Mouse (Mus musculus) hindbrain, embryonic 16.5 days (tissue): Measurements from ENCODE around the gene Nxpe4. TPM values are rescaled to one million over a fixed set of nuclear protein-coding genes. Genes with fewer than 3 reads are reported as not detected.

Experiments
- ATAC-seq: fragments of 200-750 bp; cut with Nextera tagmentation; 2 replicates; pipeline ENCODE4 v1.8.0; 2017; ENCODE audit warnings: moderate TSS enrichment, moderate library complexity
- H3K27ac ChIP-seq: fragments of 300-500 bp; sonication (generic); 2 replicates; pipeline ENCODE4 v1.5.1; 2014; ENCODE audit warnings: low read depth, mild to moderate bottlenecking, control low read depth, low read length, moderate library complexity
- H3K27me3 ChIP-seq: fragments of 300-500 bp; sonication (generic); replicated peaks from 2 replicates; pipeline ENCODE4 v1.6.1; 2014; ENCODE audit warnings: low read length; ENCODE audit not compliant: control insufficient read depth, insufficient read depth
- H3K36me3 ChIP-seq: fragments of 300-500 bp; sonication (generic); 2 replicates; pipeline ENCODE4 v1.6.1; 2014; ENCODE audit warnings: mild to moderate bottlenecking, low read length, moderate library complexity, mixed read lengths; ENCODE audit not compliant: control insufficient read depth, insufficient read depth
- H3K4me1 ChIP-seq: fragments of 300-500 bp; sonication (generic); 2 replicates; pipeline ENCODE4 v1.6.1; 2014; ENCODE audit warnings: low read depth, low read length; ENCODE audit not compliant: control insufficient read depth, insufficient read depth
- H3K4me2 ChIP-seq: fragments of 300-500 bp; sonication (generic); 2 replicates; pipeline ENCODE4 v1.6.1; 2014; ENCODE audit warnings: mild to moderate bottlenecking, low read length, control low read depth, moderate library complexity
- H3K4me3 ChIP-seq: fragments of 300-500 bp; sonication (generic); 2 replicates; pipeline ENCODE4 v1.5.1; 2014; ENCODE audit warnings: mild to moderate bottlenecking, low read length, control low read depth, moderate library complexity
- H3K9ac ChIP-seq: fragments of 300-500 bp; sonication (generic); 2 replicates; pipeline ENCODE4 v1.6.1; 2014; ENCODE audit warnings: low read depth, mild to moderate bottlenecking, control low read depth, low read length, moderate library complexity
- H3K9me3 ChIP-seq: fragments of 300-500 bp; sonication (generic); 2 replicates; pipeline ENCODE4 v1.6.1; 2014; ENCODE audit warnings: mild to moderate bottlenecking, low read length, moderate library complexity; ENCODE audit not compliant: control insufficient read depth
- WGBS: fragments of 180-500 bp; shearing (Covaris S2); extraction: QIAGEN DNeasy Blood & Tissue Kit; methylation state at CpG from one replicate; pipeline ENCODE4 v1.1.7; 2014; 5-methylcytosine and 5-hydroxymethylcytosine counted together
- polyA plus RNA-seq: library from polyadenylated mRNA; unstranded; fragments of >200 nt; fragmentation: Nextera tagmentation; extraction: Ambion mirVana; gene quantifications from 2 replicates; pipeline ENCODE4 v1.2.1, GENCODE M21; 2015

Nxpe4 gene
- polyA plus RNA-seq, 1 experiment from 2014 or later: 9.3 TPM

DNA sequence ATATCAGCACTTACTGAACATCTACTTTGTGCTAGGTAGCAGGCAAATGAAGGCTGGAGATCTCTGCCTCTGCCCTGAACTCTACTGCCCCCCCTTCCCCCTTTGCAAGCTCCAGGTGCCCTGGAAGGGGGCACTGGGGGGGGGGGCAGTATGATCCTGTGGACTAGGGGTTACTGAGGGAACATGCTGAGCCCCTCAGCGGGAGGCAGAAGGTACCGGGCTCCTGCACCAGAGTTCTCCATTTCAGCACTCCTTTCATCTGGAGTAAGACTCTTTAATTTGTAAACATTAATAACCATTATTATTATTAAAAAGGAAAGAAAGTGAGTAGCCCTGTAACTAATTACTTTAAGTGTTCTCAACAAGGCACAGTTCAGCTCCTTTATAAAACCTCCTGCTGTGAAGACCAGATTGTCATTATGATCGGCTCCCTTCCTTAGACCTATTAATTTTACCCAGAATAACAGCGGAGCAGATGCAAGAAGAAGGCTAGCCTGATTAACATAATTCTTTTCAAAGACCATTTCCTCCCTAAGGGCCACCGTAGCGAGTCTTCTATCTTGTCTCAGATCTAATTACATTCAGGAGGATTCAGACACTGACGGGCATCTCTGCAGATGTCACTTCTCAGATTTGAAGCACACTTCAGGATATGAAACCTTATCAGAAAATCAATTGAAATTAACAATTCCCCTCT is 21.0 kb downstream of the Nxpe4 start:
- H3K4me1 ChIP-seq: peaks cover 21% of the 10 kb centered on the region
- no peak overlapping the region for H3K4me2 ChIP-seq
- H3K36me3 ChIP-seq: no peaks in the 10 kb centered on the region
- ATAC-seq: peak; percentile 52
- H3K9ac ChIP-seq: no peak overlapping the region
- WGBS: 13% methylated on average over 7 of the region's 7 CpGs
- no peaks in the 10 kb centered on the region for H3K9me3 ChIP-seq
- H3K27ac ChIP-seq: no peak overlapping the region
- no peaks in the 10 kb centered on the region for H3K27me3 ChIP-seq
- H3K4me3 ChIP-seq: no peak overlapping the region

GRCm38 (mm10) chr9:48184319-48184718 is 22.5 kb downstream of the Nxpe4 start:
- Histone ChIP-seq H3K4me1 (peaks cover 21% of the 10 kb centered on the region), H3K4me2 (no peak overlapping the region), H3K27ac (no peak overlapping the region; the same call in 1 of the 2 replicates), H3K9ac (no peak overlapping the region), H3K36me3 (no peaks in the 10 kb centered on the region), H3K27me3 (no peaks in the 10 kb centered on the region), H3K9me3 (no peaks in the 10 kb centered on the region), H3K4me3 (no peak overlapping the region)
- WGBS: 46% methylated on average over 7 of the region's 7 CpGs
- ATAC-seq: peak; percentile 46

DNA sequence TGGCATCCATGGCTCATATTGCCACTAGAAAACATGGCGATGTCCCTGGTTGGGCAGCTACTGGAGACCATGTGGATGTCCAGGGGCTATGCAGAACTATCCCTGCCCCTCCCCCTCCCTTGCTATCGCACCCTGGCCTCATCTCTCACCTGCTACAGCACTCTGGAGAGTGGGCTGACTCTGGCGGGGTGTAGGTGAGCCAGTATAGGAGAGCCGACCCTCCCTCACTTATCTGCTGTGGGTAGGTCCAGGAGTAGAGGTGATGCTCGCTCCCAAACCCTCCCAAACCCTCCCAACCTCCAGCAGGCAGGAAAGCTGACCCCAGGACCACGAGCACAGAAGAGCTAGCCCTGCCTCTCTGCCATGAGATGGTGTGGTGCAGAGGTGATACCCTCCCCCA is 27.0 kb downstream of the Nxpe4 start:
- no peak overlapping the region for H3K9ac ChIP-seq
- H3K36me3 ChIP-seq: no peaks in the 10 kb centered on the region
- no peak for ATAC-seq
- H3K4me1 ChIP-seq: peaks cover 12% of the 10 kb centered on the region
- H3K4me3 ChIP-seq: no peak overlapping the region
- no peak overlapping the region for H3K27ac ChIP-seq
- no peaks in the 10 kb centered on the region for H3K27me3 ChIP-seq
- H3K9me3 ChIP-seq: no peaks in the 10 kb centered on the region
- WGBS: 86% methylated on average over 6 of the region's 6 CpGs
- H3K4me2 ChIP-seq: no peak overlapping the region

GRCm38 (mm10) chr9:48197458-48197884 is 35.6 kb downstream of the Nxpe4 start:
- no peaks in the 10 kb centered on the region for H3K27me3 ChIP-seq
- H3K9me3 ChIP-seq: no peaks in the 10 kb centered on the region
- 23% methylated on average over 12 of the region's 12 CpGs for WGBS
- no peak for ATAC-seq
- no peak overlapping the region for H3K4me3 ChIP-seq
- H3K9ac ChIP-seq: no peak overlapping the region
- H3K4me2 ChIP-seq: peak overlapping the region; percentile 11; the same call in 1 of the 2 replicates
- H3K27ac ChIP-seq: no peak overlapping the region
- no peaks in the 10 kb centered on the region for H3K36me3 ChIP-seq
- H3K4me1 ChIP-seq: no peaks in the 10 kb centered on the region

DNA sequence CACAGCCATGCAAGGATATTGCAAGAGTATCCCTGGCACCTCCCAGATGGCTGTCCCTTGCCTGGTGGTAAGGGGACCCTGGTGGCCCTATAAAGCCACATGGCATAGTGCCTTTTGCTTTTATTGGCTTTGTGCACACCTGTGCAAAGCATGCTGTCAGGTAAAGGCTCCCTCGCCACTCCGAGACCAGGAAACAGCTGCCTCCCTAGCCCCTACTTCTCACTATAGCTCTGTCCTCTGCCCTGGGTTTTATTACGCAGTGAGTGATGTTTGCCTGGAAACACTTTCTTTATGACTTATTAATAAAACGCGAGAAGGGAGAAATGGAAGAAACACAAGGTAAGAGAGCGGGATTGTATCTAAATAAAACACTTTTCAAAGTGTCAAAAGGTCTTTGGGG is 49.1 kb downstream of the Nxpe4 start:
- ATAC-seq: no peak
- Histone ChIP-seq H3K9me3 (no peaks in the 10 kb centered on the region), H3K9ac (no peak overlapping the region), H3K27me3 (no peaks in the 10 kb centered on the region), H3K4me3 (no peak overlapping the region), H3K36me3 (no peaks in the 10 kb centered on the region), H3K27ac (no peak overlapping the region), H3K4me1 (no peaks in the 10 kb centered on the region), H3K4me2 (no peak overlapping the region)
- 87% methylated on average over 6 of the region's 6 CpGs for WGBS

DNA sequence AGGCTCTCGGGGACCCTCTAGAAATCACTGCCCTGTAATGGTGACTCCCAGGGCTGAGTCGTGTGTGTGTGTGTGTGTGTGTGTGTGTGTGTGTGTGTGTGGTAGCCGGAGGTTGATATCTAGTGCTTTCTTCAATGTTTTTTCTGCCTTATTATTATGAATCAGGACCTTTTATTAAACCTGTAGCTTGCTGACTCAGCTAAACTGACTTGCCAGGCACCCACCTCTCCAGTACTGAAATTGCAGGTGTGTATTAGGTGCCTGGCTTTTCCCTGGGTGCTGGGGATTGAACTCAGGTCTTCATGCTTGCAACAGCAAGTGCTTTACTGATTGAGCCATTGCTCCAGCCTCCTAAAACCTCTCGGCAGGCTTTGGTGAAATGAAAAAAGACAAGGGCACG is 50.1 kb downstream of the Nxpe4 start:
- Histone ChIP-seq H3K27me3 (no peaks in the 10 kb centered on the region), H3K4me1 (no peaks in the 10 kb centered on the region), H3K9ac (no peak overlapping the region), H3K36me3 (no peaks in the 10 kb centered on the region), H3K4me3 (no peak overlapping the region), H3K4me2 (no peak overlapping the region), H3K27ac (no peak overlapping the region), H3K9me3 (no peaks in the 10 kb centered on the region)
- WGBS: 96% methylated on average over 5 of the region's 5 CpGs
- no peak for ATAC-seq

- Histone ChIP-seq H3K4me2 (no peak overlapping the region), H3K27ac (no peak overlapping the region), H3K4me1 (no peaks in the 10 kb centered on the region), H3K4me3 (no peak overlapping the region), H3K36me3 (no peaks in the 10 kb centered on the region), H3K9ac (no peak overlapping the region), H3K9me3 (no peaks in the 10 kb centered on the region), H3K27me3 (no peaks in the 10 kb centered on the region)
- no peak for ATAC-seq
- WGBS: 75% methylated on average over 9 of the region's 9 CpGs
Measured at GRCm38 (mm10) chr9:48214751-48215150, 52.9 kb downstream of the Nxpe4 start.

- Histone ChIP-seq H3K9ac (0 out of 2 replicates have a peak overlapping the region, but pooled peaks have one; percentile 17), H3K4me1 (no peaks in the 10 kb centered on the region), H3K4me2 (no peak overlapping the region), H3K4me3 (no peak overlapping the region), H3K27ac (no peak overlapping the region), H3K36me3 (no peaks in the 10 kb centered on the region), H3K27me3 (no peaks in the 10 kb centered on the region), H3K9me3 (no peaks in the 10 kb centered on the region)
- no peak for ATAC-seq
- WGBS: 80% methylated on average over 13 of the region's 13 CpGs
Measured at GRCm38 (mm10) chr9:48216091-48217001, 54.5 kb downstream of the Nxpe4 start.

DNA sequence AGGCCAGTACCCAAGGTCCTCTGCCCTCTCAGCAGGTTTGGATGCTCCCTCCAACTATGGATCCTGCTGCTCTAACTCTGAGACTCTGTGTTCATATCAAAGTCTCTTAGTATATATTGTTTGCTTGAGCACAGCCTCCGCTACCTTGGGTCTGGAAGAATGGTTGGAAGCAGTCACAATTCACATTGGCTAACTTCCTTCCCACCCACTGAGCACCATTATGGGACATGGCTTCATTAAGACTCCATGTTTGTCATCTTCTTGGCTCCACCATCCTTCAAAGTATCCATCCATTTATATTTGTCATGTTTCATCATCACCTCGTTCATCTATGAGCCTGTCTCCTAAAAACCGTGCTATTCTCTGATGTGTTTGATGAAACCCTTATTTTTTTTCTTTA is 68.9 kb downstream of the Nxpe4 start:
- H3K9ac ChIP-seq: no peak overlapping the region
- WGBS: 88% methylated on average over 3 of the region's 3 CpGs
- H3K36me3 ChIP-seq: no peaks in the 10 kb centered on the region
- H3K27me3 ChIP-seq: no peaks in the 10 kb centered on the region
- no peaks in the 10 kb centered on the region for H3K9me3 ChIP-seq
- no peak overlapping the region for H3K4me3 ChIP-seq
- ATAC-seq: no peak
- no peak overlapping the region for H3K27ac ChIP-seq
- H3K4me2 ChIP-seq: no peak overlapping the region
- no peaks in the 10 kb centered on the region for H3K4me1 ChIP-seq
